Mouse (Mus musculus) kidney, postnatal 36 days (tissue): Measurements from ENCODE around the gene Ptpn13.

Experiments used
- DNase-seq, 2 experiments: peaks; one replicate each; pipeline ENCODE4 v3.0.0; 2021 to 2022; ENCODE audit warnings: mixed read lengths in 2 of 2

Ptpn13 gene

GRCm38 (mm10) chr5:103596467-103597146 lies 171.6 kb downstream of the Ptpn13 start:
- no peak for DNase-seq

- no peak for DNase-seq
Observed at GRCm38 (mm10) chr5:103597604-103598003, 172.6 kb downstream of the Ptpn13 start.

GRCm38 (mm10) chr5:103598264-103598663 lies 173.3 kb downstream of the Ptpn13 start:
- DNase-seq, result no peak

- DNase-seq, result peak; percentile 52 to 55
Observed at GRCm38 (mm10) chr5:103598881-103599280, 173.9 kb downstream of the Ptpn13 start.

- DNase-seq, result no peak
Observed at GRCm38 (mm10) chr5:103603115-103603893, 178.3 kb downstream of the Ptpn13 start.

- no peak for DNase-seq
Observed at GRCm38 (mm10) chr5:103605707-103606106, 180.7 kb downstream of the Ptpn13 start.

- DNase-seq, result no peak
Observed at GRCm38 (mm10) chr5:103610148-103610547, 185.2 kb downstream of the Ptpn13 start.

DNA sequence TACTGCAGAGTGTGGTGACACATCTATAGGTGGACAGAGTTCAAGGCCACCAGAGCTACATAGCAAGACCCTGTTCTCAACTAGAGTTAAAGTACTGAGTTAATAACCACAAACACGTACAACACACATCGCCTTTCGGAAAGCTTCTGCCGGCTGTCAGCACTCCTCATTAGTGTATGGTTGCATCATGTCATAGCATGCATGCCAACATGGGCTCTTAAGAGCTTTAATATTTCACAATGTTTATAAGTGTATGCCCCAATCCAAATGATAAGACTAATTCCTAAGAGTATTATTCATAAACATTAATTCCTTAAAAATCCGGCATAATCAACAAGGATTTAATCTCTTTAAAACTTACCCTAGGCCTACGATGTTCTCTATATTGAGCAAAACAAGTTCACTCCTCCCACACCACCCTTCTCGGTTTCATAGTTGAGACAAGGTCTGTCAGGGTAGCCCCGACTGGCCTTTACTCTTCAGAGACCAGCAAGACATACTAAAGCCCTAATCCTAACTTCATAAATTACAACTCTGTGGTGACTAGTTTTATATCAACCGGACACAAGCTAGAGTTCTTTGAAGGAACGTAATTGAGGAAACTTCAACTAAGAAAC lies 186.0 kb downstream of the Ptpn13 start:
- no peak for DNase-seq

- no peak for DNase-seq
Observed at GRCm38 (mm10) chr5:103612316-103612715, 187.3 kb downstream of the Ptpn13 start.

DNA sequence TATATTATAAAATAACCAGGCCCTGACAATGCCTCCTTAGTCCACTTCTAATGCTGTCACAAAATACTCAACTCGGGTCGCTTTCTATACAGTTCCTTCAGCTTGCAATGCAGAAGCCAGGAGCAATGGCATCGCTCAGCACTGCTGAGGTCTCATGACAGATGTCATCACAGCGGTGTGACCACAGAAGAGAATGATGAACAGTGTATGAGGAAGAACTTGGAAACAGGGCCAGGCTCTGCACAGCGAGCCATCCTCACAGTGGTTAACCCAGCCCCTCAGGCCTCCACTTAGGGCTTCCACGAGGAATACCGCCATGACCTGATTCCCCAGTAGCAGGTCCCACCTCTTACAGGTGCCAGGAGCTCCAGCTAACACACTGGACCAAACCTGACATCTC lies 189.4 kb downstream of the Ptpn13 start:
- DNase-seq, result no peak

GRCm38 (mm10) chr5:103617191-103617590 lies 192.2 kb downstream of the Ptpn13 start:
- no peak for DNase-seq

- peak in 1 of 2 experiments; percentile 46 for DNase-seq
Observed at GRCm38 (mm10) chr5:103620301-103620973, 195.4 kb downstream of the Ptpn13 start.

- no peak for DNase-seq
Observed at GRCm38 (mm10) chr5:103622321-103622720, 197.3 kb downstream of the Ptpn13 start.

DNA sequence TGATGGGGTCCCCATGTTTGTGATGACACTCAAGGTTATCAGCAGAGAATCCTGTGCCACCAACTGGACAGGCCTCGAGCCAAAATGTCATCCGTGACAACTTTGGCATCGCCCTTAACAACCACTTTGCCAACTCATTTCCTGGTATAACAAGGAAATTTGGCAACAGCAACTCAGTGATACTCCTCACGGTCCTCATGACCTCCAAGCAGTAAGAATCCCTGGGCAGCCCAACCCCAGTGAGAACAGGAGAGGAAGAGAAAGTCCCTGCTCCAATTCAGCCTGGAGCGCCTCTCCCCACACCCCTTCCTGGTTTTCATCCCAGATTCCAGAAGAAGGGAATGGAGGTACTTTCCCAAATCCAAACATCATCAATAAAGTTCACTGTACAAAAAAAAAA lies 199.8 kb downstream of the Ptpn13 start:
- no peak for DNase-seq

- DNase-seq, result no peak
Observed at GRCm38 (mm10) chr5:103628499-103628898, 203.5 kb downstream of the Ptpn13 start.

- peak; percentile 69 to 92 for DNase-seq
Observed at GRCm38 (mm10) chr5:103629111-103629764, 204.2 kb downstream of the Ptpn13 start, which contains the start of gene Slc10a6. Gene Slc10a6 (minus strand): TSS chr5:103629403.

GRCm38 (mm10) chr5:103629854-103630580 lies 205.0 kb downstream of the Ptpn13 start:
- no peak for DNase-seq

- DNase-seq, result no peak
Observed at GRCm38 (mm10) chr5:103637162-103637561, 212.2 kb downstream of the Ptpn13 start.

DNA sequence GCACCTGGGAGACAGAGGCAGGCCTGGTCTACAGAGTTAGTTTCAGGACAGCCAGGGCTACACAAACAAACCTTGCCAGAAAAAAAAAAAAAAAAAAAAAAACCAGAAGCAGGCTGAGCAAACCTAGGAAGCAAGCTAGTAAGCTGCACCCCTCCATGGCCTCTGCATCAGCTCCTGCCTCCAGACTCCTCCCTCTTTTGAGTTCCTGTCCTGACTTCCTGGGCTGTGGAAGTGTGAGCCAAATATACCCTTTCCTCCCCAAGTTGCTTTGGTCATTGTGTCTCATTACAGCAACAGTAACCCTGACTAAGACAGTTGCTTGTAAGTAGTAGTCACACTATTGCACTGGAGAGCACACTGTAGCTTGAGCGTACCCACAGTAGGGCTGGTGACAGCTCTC lies 219.2 kb downstream of the Ptpn13 start:
- DNase-seq, result no peak

DNA sequence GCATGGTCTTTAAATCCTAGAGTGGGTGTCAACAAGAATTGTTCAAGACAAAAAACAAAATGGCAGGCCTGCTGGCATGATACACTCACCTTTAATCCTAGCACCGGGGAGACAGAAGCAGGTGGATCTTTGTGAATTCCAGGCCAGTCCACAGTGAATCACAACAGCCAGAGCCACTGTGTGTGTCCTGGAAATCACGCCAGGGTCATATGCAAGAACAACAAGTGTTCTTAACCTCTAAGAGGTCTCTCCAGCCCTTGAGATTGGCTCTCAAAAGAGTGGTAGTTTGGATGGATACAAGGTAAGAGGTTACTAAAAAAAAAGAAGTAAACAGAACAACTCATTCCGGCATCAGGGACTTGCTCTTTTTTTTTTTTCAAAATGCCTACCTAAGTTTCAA lies 222.3 kb downstream of the Ptpn13 start:
- no peak for DNase-seq
